Mouse (Mus musculus) lung, postnatal 14 days (tissue): ENCODE data around the gene Ush2a.

Experiments
- DNase-seq: peaks from one replicate; pipeline ENCODE4 v3.0.0; 2021

The Ush2a gene

GRCm38 (mm10) chr1:188387820-188388471, 126.1 kb downstream of the Ush2a start:
- DNase-seq: no peak

GRCm38 (mm10) chr1:188390080-188390479, 128.3 kb downstream of the Ush2a start:
- DNase-seq: no peak

- DNase-seq: no peak
Measured at GRCm38 (mm10) chr1:188407176-188407575, 145.4 kb downstream of the Ush2a start.

- DNase-seq: no peak
Measured at GRCm38 (mm10) chr1:188407613-188408386, 146.0 kb downstream of the Ush2a start.

- DNase-seq: no peak
Measured at GRCm38 (mm10) chr1:188410547-188410946, 148.7 kb downstream of the Ush2a start.

- DNase-seq: no peak
Measured at GRCm38 (mm10) chr1:188420543-188420942, 158.7 kb downstream of the Ush2a start.

GRCm38 (mm10) chr1:188428172-188428571, 166.3 kb downstream of the Ush2a start:
- DNase-seq: no peak

- peak; percentile 2 for DNase-seq
Measured at GRCm38 (mm10) chr1:188430689-188431088, 168.9 kb downstream of the Ush2a start.

GRCm38 (mm10) chr1:188447964-188448363, 186.1 kb downstream of the Ush2a start:
- DNase-seq: no peak

- no peak for DNase-seq
Measured at GRCm38 (mm10) chr1:188456466-188457175, 194.8 kb downstream of the Ush2a start.

GRCm38 (mm10) chr1:188457221-188458008, 195.6 kb downstream of the Ush2a start:
- DNase-seq: no peak

GRCm38 (mm10) chr1:188461203-188461602, 199.4 kb downstream of the Ush2a start:
- no peak for DNase-seq

- no peak for DNase-seq
Measured at GRCm38 (mm10) chr1:188464653-188465052, 202.8 kb downstream of the Ush2a start.

GRCm38 (mm10) chr1:188468371-188468783, 206.6 kb downstream of the Ush2a start:
- DNase-seq: no peak

GRCm38 (mm10) chr1:188504958-188505357, 243.1 kb downstream of the Ush2a start:
- DNase-seq: no peak

- no peak for DNase-seq
Measured at GRCm38 (mm10) chr1:188518792-188519191, 257.0 kb downstream of the Ush2a start.

GRCm38 (mm10) chr1:188527451-188527850, 265.6 kb downstream of the Ush2a start:
- DNase-seq: no peak

- DNase-seq: no peak
Measured at GRCm38 (mm10) chr1:188529606-188530131, 267.8 kb downstream of the Ush2a start.

GRCm38 (mm10) chr1:188537021-188537420, 275.2 kb downstream of the Ush2a start:
- DNase-seq: no peak

- no peak for DNase-seq
Measured at GRCm38 (mm10) chr1:188539621-188540020, 277.8 kb downstream of the Ush2a start.

- DNase-seq: no peak
Measured at GRCm38 (mm10) chr1:188541492-188541891, 279.7 kb downstream of the Ush2a start.

GRCm38 (mm10) chr1:188543364-188543763, 281.5 kb downstream of the Ush2a start:
- no peak for DNase-seq

- DNase-seq: no peak
Measured at GRCm38 (mm10) chr1:188549686-188550085, 287.9 kb downstream of the Ush2a start.
